Mouse (Mus musculus): ENCODE data around the gene Slc38a10.

Slc38a10 gene

DNA sequence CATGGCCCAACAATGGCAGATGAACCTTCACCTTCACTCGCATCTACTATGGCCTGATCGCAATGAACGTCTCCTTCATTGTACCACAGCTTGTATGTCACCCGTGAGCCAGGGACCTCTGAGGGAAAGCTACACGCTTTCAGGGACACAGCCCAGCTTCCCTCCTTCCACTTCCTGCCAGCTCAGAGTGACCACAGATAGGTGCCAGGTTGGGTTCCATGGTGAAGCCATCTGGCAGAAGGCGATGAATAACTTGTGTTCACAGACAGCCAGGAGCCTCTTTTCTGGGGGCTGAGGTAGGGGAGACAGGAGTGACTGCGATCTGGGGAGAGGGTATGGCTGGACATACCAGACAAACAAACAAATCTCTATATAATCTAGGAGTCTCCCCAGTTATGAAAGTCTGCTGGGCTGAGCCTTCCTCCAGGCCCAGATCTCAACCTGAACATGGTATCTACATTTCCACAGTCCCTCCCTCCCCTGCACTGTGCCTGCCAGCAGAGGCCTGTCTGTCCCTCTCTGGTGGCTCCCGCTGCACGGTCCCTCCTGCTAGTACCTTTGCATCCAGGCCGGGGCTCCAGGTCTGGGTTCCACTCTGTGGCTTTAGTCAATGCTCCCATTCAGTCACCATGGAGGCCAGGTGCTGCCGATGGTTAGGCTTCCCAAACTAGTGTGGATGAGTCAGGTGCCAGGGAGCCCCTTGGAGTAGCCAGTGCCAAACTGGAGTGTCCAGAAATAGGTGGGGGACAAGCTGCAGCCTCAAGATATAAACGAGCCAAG, 95.0 kb downstream of the Slc38a10 start:
- DNase-seq (ENCODE audit: low spot score in 2 of 2), result no peak

Data from spleen, postnatal 14 days (tissue).